Mouse (Mus musculus): ENCODE data around the gene Gdap2. TPM values are rescaled to one million over a fixed set of nuclear protein-coding genes. Genes with fewer than 3 reads are reported as not detected.

The Gdap2 gene
- 27.7 to 35.6 TPM (median 30.3 TPM) in 4 replicates for total RNA-seq (2023)

GRCm38 (mm10) chr3:100162315-100163105 lies at the start of gene Gdap2, which contains the start of gene Wdr3:
Gdap2 (plus strand) TSS chr3:100162381.
Wdr3 (minus strand) TSS chr3:100162407.

Other genes with a start within 250 kb of the Gdap2 start
- gene Wdr3, start within 50 bp of the Gdap2 start, total RNA-seq (2023): 51.7 to 66.3 TPM (median 54.6 TPM) in 4 replicates